Mouse (Mus musculus) CD4-positive, CD25-positive, alpha-beta regulatory T cell, adult 2 months (primary cell): ENCODE data around the gene Gm10840.
A peak's percentile ranks its signal among the peaks of the same experiment; 100 is the strongest.
"Not testable (repeated sequence)": the region's sequence is repeated elsewhere in the genome, so short reads cannot be mapped to it uniquely, and the experiment has no call there.

ENCODE experiments used
- DNase-seq: peaks from one replicate; pipeline ENCODE4 v3.0.0-alpha.2; 2012; ENCODE audit warnings: low read depth, low spot score

Gene Gm10840

GRCm38 (mm10) chr11:106160841-106161721, at the start of gene Gm10840, which contains the start of gene Limd2:
Gene Gm10840 (plus strand): TSS chr11:106160850.
Gene Limd2 (minus strand): TSS chr11:106160860.
- peak; percentile 76 for DNase-seq

GRCm38 (mm10) chr11:106111688-106112087, 49.0 kb upstream of the Gm10840 start:
- no peak for DNase-seq

GRCm38 (mm10) chr11:106122221-106122620, 38.4 kb upstream of the Gm10840 start:
- DNase-seq = peak; percentile 36

GRCm38 (mm10) chr11:106122736-106123135, 37.9 kb upstream of the Gm10840 start:
- peak; percentile 50 for DNase-seq

GRCm38 (mm10) chr11:106124784-106125183, 35.9 kb upstream of the Gm10840 start:
- DNase-seq = no peak

GRCm38 (mm10) chr11:106125827-106126226, 34.8 kb upstream of the Gm10840 start:
- DNase-seq = no peak

- not testable (repeated sequence) for DNase-seq
These were observed 33.8 kb upstream of the Gm10840 start for GRCm38 (mm10) chr11:106126727-106127373.

- DNase-seq = no peak
These were observed 31.2 kb upstream of the Gm10840 start for GRCm38 (mm10) chr11:106129477-106129876.

GRCm38 (mm10) chr11:106132516-106132915, 28.1 kb upstream of the Gm10840 start:
- no peak for DNase-seq

- DNase-seq = peak; percentile 35
These were observed 25.8 kb upstream of the Gm10840 start for GRCm38 (mm10) chr11:106134580-106135528.

GRCm38 (mm10) chr11:106151219-106151618, 9.4 kb upstream of the Gm10840 start:
- no peak for DNase-seq

- DNase-seq = no peak
These were observed 8.5 kb upstream of the Gm10840 start for GRCm38 (mm10) chr11:106152132-106152531.

- no peak for DNase-seq
These were observed 6.6 kb upstream of the Gm10840 start for GRCm38 (mm10) chr11:106154091-106154490.

GRCm38 (mm10) chr11:106154770-106155169, 5.9 kb upstream of the Gm10840 start:
- DNase-seq = no peak

- DNase-seq = peak; percentile 35
These were observed 4.9 kb upstream of the Gm10840 start for GRCm38 (mm10) chr11:106155761-106156160.

- no peak for DNase-seq
These were observed 4.4 kb upstream of the Gm10840 start for GRCm38 (mm10) chr11:106156257-106156656.

- no peak for DNase-seq
These were observed 3.5 kb upstream of the Gm10840 start for GRCm38 (mm10) chr11:106157154-106157553.

GRCm38 (mm10) chr11:106158081-106158929, 2.3 kb upstream of the Gm10840 start:
- peak; percentile 87 for DNase-seq

- DNase-seq = no peak
These were observed 1.8 kb upstream of the Gm10840 start for GRCm38 (mm10) chr11:106158930-106159215.

- DNase-seq = peak; percentile 92
These were observed 1.3 kb upstream of the Gm10840 start for GRCm38 (mm10) chr11:106159216-106159920.
